Mouse (Mus musculus) right cerebral cortex, postnatal 36 days (tissue): ENCODE data around the gene Cisd1.

Experiments used
- DNase-seq, 2 experiments: peaks; one replicate each; pipeline ENCODE4 v3.0.0; 2022; ENCODE audit warnings: low spot score in 2 of 2, mixed read lengths in 1 of 2

Cisd1 gene

GRCm38 (mm10) chr10:71327386-71327785 is 17.4 kb downstream of the Cisd1 start:
- DNase-seq, result no peak

DNA sequence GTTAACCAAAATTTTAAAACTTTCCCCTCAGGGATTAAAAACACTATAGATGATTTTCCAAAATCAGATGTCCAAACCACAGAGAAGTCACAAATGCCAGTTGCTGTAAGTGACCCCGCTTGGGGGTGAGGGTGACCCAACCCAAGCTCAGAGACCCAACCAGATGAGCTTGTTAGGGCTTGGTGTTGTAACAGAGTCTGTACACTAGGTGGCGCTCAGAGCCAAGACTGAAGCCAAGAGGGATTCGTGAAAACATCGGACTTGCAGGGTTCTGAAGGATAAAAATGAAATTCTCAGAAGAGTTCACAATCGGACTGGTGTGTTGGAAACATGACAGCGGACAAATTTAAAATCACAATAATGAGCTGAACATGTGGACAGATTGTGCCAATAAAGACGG is 18.0 kb downstream of the Cisd1 start:
- peak; percentile 39 to 45 for DNase-seq

DNA sequence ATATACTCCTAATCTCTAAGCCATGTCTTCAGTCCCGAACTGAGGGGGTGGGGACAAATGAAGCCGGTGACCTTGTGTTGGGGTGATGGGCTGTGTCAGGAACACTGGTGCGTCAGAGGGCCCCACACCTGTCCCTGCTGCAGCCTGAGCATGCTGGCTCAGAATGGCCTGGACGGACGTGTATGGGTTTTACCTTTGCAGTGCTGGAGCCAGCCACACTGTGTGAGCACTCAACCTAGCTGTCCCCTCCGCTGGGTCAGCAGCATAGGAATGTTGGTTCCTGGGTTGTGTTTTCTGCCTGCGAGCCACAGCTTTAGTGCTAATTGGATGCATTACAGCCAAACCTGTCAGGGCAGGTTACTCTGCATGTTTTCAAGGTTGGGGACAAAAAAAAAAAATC is 18.6 kb downstream of the Cisd1 start:
- no peak for DNase-seq

GRCm38 (mm10) chr10:71323669-71324068 is 21.1 kb downstream of the Cisd1 start:
- DNase-seq, result no peak

DNA sequence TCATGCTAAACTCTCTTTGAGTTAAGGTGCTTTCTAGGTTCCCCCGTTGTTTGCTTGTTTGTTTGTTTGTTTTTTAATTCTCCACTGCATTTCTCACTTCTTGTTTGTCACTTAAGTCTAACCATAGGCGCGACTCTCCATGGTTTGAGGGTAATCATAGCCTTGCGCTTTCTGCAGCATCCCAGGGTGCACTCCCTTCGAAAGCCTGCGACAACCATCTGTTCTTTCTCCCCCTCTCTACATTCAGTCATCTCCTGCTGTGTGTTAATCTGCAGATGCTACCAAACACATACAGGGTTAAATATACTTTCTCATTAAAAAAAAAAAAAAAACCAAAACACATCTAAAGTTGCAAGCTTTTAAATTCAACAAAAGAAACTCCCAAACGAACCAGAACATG is 28.3 kb downstream of the Cisd1 start:
- no peak for DNase-seq

DNA sequence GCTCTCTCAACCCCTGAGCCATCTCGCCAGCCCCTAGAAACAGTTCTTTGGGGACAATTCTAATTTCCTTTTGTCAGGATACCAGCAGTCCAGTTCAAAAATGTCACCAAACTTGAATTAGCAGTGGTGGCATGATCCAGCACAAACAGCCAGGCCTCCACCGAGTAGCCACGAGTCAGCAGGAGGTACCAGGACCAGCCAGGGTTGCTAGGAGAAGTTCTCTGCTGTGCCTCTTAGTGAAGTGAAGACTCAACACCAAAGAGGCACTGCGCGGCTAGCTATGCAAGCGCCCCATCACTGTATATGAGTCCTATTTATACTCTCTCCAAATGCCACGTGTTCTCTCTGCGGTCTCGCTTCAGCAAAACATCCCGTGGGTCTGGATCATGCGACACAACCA is 28.7 kb downstream of the Cisd1 start:
- DNase-seq, result no peak

- DNase-seq, result no peak
Measured at GRCm38 (mm10) chr10:71314596-71314995, 30.2 kb downstream of the Cisd1 start.

DNA sequence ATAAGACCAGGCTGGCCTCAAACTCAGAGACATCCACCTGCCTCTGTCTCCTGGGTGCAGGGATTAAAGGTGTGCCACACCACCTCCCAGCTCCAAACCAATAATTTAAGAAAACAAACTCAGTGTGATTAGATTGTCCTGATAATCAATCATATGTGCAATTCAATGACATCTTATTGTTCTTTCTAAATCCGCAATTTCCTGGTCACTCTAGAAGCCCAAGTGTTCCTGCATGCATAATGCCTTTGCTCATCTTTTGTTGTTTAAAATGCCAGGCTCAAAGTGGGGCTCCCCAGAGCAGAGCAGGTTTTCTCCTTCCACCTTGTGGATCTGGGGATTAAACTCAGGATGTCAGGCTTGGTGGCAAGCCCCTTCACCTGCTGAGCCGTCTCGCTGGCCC is 34.5 kb downstream of the Cisd1 start:
- DNase-seq, result no peak

- no peak for DNase-seq
Measured at GRCm38 (mm10) chr10:71308199-71308598, 36.6 kb downstream of the Cisd1 start.

DNA sequence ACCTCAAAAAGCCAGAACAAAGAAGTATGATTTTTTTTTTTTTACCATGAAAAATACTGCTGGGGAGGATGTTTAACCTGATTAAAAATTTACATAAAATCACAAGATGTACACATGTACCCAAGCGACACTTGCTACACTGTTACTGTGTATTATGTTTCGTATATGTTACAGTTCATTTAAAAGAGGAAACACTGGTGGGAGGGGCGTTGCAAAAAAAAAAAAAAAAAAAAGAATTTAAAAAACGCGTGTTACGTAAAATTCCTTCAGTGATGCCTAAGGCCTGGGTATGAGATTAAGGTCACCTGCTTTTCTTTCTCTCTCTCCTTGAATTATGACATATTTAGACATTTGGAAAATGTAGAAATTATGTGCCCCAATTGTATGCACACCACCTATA is 38.0 kb downstream of the Cisd1 start:
- no peak for DNase-seq

DNA sequence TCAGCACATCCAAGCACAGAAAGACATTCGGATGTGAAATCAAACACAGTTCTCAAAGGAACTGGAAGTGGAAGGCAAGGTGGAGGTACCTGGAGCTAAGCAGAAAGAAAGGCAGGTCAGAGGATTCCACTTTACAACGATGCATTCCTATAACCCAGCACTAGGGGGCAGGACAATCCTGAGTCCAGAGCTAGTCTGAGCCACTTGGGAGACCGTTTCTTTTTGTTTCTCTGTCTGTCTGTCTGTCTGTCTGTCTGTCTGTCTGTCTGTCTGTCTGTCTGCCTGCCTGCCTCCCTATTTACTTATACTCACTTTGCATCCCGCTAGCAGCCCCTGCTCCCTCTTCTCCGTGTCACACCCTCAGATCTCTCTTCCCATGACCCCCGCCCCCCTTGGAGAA is 38.6 kb downstream of the Cisd1 start:
- no peak for DNase-seq

- no peak for DNase-seq
Measured at GRCm38 (mm10) chr10:71302490-71302889, 42.3 kb downstream of the Cisd1 start.

DNA sequence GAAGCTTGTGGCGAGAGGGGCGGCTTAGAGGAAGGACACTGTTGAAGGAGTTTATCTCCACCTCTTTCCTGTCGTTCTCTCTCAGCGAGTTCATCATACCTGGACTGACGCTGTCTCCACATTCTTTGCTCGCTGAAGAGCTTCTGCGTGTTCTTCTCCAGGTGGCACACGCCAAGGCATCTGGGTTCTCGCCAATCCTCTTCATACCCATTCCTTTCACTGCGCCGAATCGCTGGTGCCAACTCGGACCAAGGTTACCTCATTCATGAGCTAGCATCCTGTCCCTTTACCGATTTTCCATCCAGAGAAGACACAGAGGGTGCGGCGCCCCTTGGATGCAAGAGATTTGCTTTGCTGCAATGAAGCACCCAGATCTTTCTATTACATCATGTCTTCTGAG is 44.6 kb downstream of the Cisd1 start:
- no peak for DNase-seq

DNA sequence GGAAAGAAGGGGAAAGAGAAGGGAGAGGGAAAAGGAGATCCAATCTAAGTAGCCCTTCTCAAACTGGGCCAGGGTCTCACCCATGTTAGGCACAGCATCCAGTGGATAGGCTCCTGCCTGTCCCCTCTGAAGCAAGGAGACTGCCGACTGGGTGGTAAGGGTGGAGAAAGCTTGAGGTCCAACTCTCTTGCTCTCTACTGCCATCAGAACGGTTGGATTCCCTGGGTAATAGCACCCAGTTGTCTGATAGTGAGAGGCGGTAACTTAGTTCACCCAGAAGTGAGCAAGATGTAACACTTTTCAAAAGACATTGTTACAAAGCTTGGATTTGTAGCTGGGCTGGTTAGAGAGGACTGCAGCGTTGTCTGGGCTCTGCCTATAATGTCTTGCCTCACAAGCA is 51.5 kb downstream of the Cisd1 start:
- DNase-seq, result no peak

DNA sequence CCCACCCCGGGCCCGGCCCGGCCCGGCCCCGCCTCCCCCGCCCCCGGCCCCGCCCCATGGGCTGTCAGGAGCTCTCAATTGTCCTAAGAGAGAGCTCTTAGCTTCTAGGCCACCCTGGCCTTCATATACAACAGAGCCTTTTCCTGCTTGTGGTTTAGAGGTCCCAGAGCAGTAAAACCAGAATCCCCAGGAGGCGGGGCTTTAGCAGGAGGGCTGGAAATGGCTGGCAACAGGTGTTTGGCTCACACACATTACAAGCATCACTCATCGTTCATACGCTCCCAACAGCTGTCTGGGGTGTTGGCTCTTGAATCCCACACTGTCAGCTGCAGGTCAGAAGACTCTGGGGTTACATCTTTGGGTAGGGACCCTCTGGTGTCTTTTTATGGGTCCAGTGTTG is 52.5 kb downstream of the Cisd1 start:
- no peak for DNase-seq

GRCm38 (mm10) chr10:71291801-71292200 is 53.0 kb downstream of the Cisd1 start:
- no peak for DNase-seq

DNA sequence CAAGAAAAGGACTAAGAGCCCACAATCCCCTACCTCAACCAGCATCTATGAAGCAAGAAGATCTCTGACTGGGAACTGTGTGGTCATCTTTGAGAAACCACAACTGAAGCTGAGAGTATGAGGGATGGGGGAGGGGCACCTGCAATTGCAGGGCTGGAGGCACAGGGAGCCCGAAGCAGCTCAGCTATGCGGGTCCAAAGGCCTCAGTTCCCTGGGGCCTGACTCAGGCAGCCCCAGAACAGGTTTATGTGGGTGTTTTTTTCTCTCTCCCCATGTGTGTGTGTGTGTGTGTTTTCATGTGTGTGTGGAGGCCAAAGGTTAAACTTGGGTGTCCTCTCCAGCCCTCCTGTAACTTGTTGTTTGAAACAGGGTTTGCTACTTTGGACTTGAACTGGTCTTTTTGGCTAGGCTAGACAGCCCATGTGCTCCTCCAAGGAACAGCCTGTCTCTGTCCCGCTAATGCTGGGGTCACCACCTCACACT is 53.5 kb downstream of the Cisd1 start:
- DNase-seq, result no peak

DNA sequence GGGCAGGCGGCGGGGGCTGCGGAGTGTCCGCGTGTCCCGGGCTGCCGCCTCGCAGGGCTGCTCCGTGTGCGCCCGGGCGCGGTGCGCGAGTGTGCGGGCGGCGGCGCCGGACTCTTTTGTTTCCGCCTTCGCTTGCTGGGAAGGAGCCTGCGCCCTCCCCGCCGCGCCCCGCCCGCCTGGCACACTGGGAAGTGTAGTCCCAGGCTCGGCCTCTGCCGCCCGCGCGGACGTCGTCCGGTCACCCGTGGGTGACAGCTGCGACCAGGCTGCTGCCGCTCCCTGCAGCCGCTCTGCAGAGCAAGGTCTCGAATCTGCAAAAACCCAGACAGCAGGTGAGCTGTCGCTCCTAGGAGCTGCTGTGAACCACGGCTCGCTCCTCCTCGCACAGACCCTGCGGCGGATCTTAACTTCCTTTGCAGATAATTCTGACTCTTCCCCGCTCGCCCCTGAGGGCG is 59.6 kb downstream of the Cisd1 start, which contains the start of gene Ube2d1:
TSS of gene Ube2d1 (minus strand) at position 137 of the 455 bp plus-strand sequence.
- peak; percentile 89 to 90 for DNase-seq

- DNase-seq, result peak in 1 of 2 experiments; percentile 19
Measured at GRCm38 (mm10) chr10:71284511-71285125, 60.1 kb downstream of the Cisd1 start.

- no peak for DNase-seq
Measured at GRCm38 (mm10) chr10:71284131-71284510, 60.6 kb downstream of the Cisd1 start.
